Mouse (Mus musculus) gonadal fat pad, adult 2 months (tissue): ENCODE measurements around the gene Hoxb3. TPM values are rescaled to one million over a fixed set of nuclear protein-coding genes. Genes with fewer than 3 reads are reported as not detected.

Experiments
- DNase-seq: peaks from one replicate; pipeline ENCODE4 v3.0.0-alpha.2; 2012; ENCODE audit warnings: low read depth
- polyA plus RNA-seq: library from polyadenylated mRNA; depleted of rRNA; stranded (reverse); fragments of >200 nt; gene quantifications from 2 replicates; pipeline ENCODE4 v1.2.3, GENCODE M21; 2012

The Hoxb3 gene
- polyA plus RNA-seq, 1 experiment = 20.1 TPM

GRCm38 (mm10) chr11:96352691-96353521 lies 29.8 kb downstream of the Hoxb3 start:
- DNase-seq = no peak

DNA sequence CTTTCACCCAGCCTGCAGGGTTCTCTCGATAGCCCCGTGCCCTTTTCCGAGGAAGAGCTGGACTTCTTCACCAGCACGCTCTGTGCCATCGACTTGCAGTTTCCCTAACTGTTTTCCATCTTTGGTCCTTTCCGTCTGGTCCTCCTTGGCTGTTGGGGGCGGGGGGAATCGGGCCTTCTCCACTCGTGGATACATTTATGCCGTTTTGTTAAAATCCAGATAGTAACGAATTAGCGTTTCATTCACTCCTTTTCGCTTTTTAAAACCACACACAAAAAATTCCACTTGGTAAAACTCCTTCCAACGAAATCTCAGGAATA lies 30.4 kb downstream of the Hoxb3 start:
- no peak for DNase-seq

GRCm38 (mm10) chr11:96353939-96354338 lies 30.8 kb downstream of the Hoxb3 start:
- DNase-seq = no peak

GRCm38 (mm10) chr11:96354376-96354775 lies 31.2 kb downstream of the Hoxb3 start:
- DNase-seq = no peak

GRCm38 (mm10) chr11:96354801-96355311 lies 31.7 kb downstream of the Hoxb3 start:
- no peak for DNase-seq

DNA sequence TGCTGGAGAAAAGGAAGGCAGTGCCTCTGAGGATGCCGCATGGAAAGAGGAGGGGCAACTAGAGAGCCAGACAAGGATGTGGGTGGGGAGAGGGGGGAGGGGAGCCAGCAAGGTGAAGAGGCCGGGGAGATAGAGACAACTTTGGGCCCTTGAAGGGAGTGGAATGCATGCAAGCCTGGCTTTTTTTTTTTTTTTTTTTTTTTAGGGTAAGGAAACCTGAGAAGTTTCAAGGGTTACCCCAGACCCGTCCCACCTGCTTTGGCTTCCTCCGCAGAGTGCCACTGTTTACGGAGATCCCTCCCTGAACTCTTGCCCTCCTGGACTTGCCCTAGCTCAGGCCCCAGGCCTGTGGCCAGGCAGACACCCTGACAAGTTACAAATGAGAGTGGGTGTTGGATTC lies 40.7 kb downstream of the Hoxb3 start:
- no peak for DNase-seq

DNA sequence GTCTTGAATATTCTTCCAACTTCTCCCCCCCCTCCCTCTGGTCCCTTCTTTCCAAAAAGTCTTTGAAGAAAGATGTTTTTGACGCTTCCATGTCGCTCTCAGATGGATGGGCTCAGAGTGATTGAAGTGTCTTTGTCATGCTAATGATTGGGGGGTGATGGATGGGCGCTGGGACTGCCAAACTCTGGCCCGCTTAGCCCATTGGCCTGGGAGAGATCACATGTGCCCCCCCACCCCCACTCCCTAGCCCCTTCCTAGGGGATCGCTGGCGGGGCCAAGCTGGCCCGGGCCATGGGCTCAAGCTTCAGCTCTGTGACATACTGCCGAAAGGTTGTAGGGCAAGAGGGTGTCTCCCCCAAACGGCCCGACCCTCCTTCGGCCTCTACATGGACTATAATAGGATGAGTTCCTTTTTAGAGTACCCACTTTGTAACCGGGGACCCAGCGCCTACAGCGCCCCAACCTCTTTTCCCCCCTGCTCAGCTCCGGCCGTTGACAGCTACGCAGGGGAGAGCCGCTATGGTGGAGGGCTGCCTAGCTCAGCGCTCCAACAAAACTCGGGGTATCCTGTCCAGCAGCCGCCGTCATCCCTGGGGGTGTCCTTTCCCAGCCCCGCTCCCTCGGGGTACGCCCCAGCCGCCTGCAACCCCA lies 42.4 kb downstream of the Hoxb3 start, which contains the start of gene Hoxb1:
Gene Hoxb1 (plus strand): TSS at position 312 of the 651 bp plus-strand sequence.
- no peak for DNase-seq

DNA sequence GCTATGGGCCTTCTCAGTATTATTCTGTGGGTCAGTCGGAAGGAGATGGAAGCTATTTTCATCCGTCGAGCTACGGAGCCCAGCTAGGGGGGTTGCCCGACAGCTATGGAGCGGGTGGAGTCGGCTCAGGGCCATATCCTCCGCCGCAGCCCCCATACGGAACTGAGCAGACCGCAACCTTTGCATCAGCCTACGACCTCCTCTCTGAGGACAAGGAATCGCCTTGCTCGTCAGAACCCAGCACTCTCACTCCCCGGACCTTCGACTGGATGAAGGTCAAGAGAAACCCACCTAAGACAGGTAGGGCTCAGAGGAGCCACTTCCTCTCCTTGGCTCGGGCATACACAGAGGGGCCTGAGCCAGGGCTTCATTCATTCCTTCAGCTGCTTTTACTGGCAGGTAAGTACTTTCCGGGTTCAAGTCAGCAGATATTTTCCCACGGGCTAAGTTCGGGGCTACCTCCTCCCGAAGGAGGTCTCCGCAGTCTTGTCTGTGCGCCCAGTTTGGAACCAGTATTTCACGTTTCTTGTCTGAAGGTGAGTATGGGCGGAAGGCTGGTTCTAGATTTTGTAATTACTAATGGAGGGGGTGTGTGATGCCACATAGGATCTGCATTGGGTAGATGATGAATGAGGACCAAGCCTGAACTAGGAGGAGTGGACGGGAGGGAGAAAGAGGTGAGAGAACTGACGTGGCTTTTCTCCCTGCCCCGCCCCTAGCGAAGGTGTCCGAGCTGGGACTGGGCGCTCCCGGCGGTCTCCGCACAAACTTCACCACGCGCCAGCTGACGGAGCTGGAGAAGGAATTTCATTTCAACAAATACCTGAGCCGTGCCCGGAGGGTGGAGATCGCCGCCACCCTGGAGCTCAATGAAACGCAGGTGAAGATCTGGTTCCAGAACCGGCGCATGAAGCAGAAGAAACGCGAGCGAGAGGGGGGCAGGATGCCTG lies 43.2 kb downstream of the Hoxb3 start:
- no peak for DNase-seq

GRCm38 (mm10) chr11:96367141-96367540 lies 44.0 kb downstream of the Hoxb3 start:
- DNase-seq = no peak

DNA sequence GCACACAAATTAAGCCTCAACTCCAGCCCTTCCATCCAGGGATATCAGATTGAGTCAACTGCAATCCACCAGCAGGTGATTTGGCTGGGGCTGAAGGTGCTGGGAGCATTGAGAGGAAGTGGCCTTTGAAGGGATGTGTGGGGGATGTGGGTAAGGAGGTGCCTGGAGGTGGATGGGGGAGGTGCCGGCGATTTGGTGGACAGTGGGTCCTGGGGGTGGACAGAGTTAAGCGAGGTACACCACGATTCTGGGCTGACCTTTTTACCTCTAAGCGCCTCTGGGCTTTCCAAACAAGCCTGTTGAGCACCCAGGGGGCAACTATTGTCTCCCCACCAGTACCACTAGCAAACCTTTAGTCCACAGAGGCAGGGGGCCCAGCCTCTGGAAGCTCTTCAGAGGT lies 45.6 kb downstream of the Hoxb3 start:
- DNase-seq = no peak

GRCm38 (mm10) chr11:96369140-96369539 lies 46.0 kb downstream of the Hoxb3 start:
- no peak for DNase-seq

DNA sequence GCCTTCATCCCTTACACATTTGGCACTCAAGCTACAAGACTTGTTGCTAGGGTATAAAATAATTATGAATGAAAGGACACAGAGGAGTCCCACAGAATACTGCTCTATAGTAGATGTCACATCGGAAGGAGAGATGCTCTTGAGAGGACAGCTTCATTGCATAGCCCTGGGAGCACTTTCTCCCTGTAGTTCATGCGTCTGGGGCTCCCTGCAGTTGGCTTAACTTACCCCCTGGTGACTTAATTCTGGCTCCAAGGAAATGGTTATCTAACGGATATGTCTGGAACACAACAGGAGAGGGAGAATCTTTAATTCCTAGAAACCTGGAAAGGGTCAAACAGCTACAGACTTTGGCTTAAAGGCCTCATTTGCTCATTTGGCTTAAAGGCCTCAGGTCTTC lies 48.6 kb downstream of the Hoxb3 start:
- no peak for DNase-seq

- DNase-seq = no peak
Observed at GRCm38 (mm10) chr11:96372519-96372918, 49.4 kb downstream of the Hoxb3 start.

GRCm38 (mm10) chr11:96374810-96375209 lies 51.7 kb downstream of the Hoxb3 start:
- no peak for DNase-seq

DNA sequence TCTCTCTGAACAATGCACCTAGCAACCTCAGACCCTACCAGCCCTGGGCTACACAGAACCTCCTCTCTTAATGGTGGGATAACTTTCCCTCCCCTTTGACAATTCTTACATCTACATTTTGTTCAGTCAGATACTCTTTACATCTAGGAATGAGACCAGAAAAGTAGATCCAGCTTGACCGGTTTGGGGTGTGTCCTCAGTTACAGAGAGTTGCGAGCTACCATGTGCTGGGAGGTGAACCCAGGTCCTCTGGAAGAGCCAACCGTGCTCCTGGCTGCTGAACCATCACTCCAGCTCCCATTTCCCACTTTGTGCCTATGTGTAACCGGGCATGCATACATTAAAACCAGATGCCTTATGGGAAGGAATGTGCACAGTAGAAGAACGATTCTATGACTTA lies 60.3 kb downstream of the Hoxb3 start:
- DNase-seq = no peak

- no peak for DNase-seq
Observed at GRCm38 (mm10) chr11:96387635-96388034, 64.5 kb downstream of the Hoxb3 start.

DNA sequence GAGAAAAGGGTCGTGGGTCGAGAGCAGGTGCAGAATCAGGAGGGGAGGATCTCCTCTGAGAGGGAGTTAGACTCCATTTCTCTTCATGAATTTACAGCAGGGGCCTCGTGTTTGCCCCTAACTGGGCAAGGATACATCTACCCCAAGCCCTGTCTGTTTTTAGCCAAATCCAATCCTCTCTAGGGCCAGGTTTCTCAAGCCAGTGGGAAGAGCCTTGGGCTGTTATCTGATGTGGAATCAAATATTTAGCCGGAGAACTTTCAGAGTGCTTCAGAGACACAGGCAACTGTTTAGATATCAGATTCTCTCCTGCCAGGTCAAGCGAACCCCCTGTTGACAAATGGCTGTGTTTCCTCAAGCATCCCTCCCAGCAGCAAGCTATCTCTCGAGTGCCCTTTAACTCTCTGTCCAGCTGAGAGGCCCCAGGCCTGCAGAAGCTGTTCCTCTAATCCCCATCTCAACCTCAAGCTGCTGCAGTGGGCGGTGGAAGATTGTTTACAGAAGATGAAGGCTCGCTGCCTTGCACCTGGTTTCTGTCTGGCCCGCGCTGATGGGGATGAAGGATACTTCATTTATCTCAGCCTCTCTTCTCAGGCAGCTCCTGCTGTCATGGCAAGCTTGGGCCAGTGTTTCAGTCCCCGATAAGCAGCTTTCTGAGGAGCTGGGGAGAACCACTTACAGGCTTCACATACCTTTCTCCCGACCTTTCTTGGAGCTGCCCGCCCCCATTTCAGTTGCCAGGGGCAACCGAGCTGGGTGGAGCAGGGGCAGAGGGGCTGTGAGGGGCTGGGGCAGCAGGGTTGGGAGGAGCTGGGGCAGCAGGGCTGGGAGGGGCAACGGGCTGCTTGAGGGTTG lies 73.9 kb downstream of the Hoxb3 start:
- DNase-seq = no peak
